Mouse (Mus musculus) spleen, postnatal 36 days (tissue): ENCODE data around the gene Ikzf2.

ENCODE experiments used
- DNase-seq, 2 experiments: peaks; one replicate each; pipeline ENCODE4 v3.0.0; 2022; ENCODE audit warnings: low spot score in 2 of 2, mixed read lengths in 1 of 2

The Ikzf2 gene

GRCm38 (mm10) chr1:69687076-69687991 lies at the start of gene Ikzf2:
Gene Ikzf2, minus strand, starts transcription at chr1:69687245.
- peak; percentile 48 to 51 for DNase-seq

DNA sequence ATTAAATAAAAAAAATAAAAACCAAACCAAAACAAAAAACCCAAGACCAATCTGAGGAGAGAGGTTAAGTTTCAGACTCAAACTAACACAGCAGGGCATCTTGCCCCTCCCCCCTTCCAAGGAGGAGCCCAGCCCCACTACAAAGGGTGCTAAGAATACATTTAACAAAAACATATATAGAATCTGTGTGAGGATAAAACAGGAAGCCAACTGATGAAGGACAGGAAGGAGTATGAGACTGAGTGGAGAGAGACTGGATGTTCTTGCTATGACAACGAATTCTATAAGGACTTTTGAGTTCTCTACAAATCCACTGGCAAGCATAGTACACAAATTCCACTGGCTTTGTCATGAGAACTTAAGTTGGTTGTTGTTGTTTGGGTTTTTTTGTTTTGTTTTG lies 42.7 kb upstream of the Ikzf2 start:
- no peak for DNase-seq

GRCm38 (mm10) chr1:69729031-69729679 lies 42.1 kb upstream of the Ikzf2 start:
- DNase-seq: no peak

GRCm38 (mm10) chr1:69727968-69728367 lies 40.9 kb upstream of the Ikzf2 start:
- DNase-seq: no peak

- DNase-seq: no peak
Measured at GRCm38 (mm10) chr1:69717107-69717506, 30.1 kb upstream of the Ikzf2 start.

DNA sequence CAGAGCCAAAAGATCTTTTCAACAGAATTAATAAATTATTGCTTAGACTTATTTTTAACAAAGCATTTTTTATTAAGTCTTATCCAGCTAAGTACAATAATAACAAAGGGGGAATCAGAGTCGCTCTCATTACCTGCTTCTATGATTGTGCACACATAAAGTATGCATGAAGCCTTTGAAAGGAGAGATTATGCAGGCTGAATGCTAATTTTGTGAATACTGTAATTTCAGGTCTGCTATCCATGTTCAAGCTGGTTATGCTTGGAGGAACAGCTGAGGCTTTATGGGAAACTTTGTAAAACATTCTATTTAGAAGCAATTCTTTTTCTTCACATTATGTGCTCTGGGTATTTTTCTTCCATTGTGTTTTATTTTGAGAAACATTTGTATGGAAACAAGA lies 21.5 kb upstream of the Ikzf2 start:
- DNase-seq: no peak

- no peak for DNase-seq
Measured at GRCm38 (mm10) chr1:69703506-69704156, 16.6 kb upstream of the Ikzf2 start.

GRCm38 (mm10) chr1:69691946-69692345 lies 4.9 kb upstream of the Ikzf2 start:
- no peak for DNase-seq

GRCm38 (mm10) chr1:69688961-69689360 lies 1.9 kb upstream of the Ikzf2 start:
- peak; percentile 38 to 54 for DNase-seq

DNA sequence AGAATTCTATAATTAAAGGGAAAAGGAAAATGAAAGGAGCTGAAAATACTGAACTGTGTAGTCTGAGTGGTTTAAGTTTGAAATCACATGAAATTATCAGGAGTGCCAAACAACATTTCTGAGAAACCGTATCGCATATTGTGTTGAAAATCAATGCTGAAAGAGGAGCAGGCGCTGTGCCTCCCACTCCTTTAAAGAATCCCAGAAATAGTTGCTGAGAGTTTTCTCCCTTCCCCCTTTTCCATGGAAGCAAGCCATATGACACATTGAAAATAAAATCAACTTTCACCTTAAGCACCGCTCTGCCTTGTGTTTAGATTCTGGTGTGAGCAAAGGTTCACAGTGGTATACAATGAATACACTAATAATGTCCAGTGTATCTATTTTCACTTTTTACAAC lies 1.1 kb upstream of the Ikzf2 start:
- DNase-seq: no peak

DNA sequence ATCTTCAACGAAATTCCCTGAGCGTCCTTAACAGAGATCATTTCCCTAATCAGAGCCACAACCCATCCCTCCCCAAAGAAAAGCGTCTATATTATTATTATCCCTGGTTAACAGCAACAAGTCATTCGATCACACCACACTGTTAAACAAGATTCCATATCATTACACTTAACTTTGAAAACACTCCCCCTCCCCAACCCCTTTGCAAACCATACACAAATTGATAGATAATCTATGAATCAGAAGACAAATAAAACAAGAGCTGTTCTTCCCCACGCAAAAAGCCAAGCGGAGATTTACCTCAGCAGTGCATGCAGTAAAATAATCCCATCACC lies 337 bp downstream of the Ikzf2 start:
- no peak for DNase-seq

DNA sequence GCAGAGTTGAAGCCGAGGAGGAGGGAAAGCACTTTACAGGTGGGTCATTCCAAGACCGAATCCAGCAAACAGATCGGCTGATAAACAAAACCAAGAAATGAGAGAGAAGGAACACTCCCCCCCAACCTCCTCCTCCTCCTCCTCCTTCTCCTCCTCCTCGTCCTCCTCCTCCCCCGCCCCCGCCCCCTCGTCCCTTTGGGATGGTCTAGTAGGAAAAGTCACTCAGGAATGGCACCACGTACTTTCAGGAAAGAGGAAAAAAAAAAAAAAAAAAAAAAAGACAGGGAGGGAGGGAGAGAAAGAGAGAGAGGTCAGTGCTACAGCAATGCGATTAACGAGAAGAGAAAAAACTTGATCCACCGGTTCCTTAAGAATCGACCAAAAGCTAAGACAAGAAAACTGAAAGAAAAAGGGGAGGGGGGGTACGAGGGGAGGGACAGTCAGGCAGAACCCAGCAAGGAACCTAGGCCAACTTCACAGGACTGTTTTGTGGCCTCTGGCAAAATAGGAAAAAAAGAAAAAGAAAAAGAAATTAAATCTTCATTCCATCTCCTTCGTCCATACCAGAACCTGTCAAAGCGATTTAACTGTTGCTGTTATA lies 1.1 kb downstream of the Ikzf2 start:
- DNase-seq: no peak

GRCm38 (mm10) chr1:69685049-69685889 lies 1.8 kb downstream of the Ikzf2 start:
- DNase-seq: no peak

DNA sequence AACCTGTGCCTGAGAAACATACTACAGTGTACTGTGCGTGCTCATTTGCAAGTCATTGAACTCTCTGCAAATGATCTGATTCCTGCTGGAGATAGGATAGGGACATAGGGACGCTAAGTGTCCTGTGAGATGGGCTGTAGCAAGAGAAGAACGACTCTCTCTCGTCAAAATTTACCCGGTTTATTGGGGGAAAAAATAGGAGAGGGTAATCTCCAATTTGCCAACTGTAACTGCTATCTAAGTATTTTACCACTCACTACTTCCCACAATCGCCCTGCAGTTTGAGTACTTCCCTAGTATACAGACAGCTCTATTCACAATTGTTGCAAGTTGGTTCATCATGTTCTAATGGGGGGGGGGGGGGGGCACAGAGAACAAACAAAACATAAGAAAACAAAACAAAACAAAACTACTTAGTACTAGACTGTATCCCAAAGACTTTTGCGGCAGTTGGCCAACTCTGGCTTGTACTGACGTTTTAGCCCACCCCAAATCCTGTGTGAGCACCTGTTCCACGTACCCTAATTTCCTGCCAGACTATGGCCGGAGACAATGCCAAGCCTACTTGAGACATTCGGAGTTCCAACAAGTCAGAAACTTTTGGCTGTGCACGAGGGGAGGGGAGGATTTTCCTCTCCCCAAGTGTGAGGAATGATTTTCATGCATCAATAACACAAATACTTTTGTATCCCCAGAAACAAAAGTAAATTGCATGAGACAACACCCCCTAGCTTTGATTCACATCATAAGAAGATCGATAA lies 2.6 kb downstream of the Ikzf2 start:
- DNase-seq: no peak

- no peak for DNase-seq
Measured at GRCm38 (mm10) chr1:69683851-69684250, 3.2 kb downstream of the Ikzf2 start.

GRCm38 (mm10) chr1:69683058-69683457 lies 4.0 kb downstream of the Ikzf2 start:
- no peak for DNase-seq

DNA sequence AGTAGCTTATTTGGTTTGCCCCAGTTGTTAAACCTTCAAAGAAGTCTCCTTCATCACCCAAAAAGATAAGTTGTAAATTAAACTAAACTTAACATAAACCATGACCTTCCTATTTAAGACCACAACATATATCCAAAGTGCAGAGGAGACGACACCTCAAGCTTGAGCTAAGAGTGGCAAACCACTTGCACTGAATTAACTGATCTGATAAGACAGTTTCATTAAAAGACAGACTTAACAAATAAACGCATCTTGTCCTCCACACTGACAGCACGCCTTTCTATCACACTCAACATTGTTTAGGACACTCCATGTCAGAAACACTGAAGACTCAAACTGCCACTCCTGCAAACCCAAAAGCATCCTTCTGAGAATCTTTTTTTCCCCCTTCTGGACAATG lies 4.8 kb downstream of the Ikzf2 start:
- DNase-seq: no peak

DNA sequence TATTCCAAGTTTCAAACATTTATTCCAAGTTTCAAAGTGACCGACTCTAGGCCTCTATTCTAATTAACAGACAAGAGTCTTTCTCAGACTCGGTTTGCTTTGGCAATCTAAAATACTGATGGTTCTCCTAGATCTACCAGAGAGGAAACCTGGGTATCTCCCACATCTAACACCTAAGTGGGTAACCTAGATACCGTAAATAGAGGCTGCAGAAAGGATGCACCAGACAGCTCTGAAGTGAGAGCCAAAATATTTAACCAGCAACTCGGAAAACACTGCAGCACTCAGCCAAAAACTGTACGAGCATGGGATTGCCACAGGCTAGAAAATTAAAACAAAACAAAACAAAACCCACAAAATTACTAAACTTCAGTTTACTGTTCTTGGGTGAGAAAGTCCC lies 6.0 kb downstream of the Ikzf2 start:
- DNase-seq: no peak

DNA sequence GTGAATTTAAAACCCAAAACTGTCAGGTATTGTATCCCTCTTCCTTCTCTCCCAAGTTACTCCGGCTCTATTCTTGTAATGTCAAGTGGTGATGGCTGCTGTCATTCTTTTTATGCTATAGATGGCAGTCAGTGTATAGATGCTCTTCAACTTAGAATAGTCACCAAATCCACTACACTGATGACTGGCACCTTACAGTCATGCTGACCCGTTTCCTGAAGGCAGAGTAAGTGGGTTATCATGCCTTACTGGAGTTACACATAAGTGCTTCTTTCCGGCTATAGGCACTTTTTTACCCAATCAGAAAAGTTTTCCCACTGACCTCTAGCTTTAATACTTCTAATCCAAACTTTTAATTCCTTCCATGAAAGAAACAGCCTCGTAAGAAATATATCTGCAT lies 6.5 kb downstream of the Ikzf2 start:
- no peak for DNase-seq

DNA sequence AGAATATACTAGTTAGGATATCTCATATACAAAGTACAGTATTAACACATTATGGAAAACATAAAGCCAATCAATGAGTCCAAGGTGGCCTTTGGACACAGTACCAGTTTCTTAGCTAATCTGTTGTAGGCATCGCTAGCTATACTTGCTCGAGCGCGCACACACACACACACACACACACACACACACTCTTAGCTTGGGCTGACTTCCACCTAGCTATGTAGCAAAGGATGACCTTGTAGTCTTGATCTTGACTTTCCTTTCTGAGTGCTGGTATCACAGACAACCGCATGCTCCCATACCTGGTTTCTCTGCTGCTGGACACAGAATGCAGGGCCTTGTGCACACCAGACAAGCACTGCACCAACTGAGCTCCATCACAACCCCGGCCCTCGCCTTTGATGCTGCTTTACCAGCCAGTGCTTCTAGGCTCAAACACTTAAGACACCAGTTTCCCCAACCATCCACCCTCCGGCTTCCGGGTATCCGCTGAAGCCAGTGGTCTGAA lies 17.1 kb downstream of the Ikzf2 start:
- no peak for DNase-seq
